Mouse (Mus musculus) heart, embryonic 14.5 days (tissue): ENCODE results near the gene Rnf223. TPM values are rescaled to one million over a fixed set of nuclear protein-coding genes. Genes with fewer than 3 reads are reported as not detected.

Source experiments
- ATAC-seq: fragments of 200-750 bp; cut with Nextera tagmentation; 2 replicates; pipeline ENCODE4 v1.8.0; 2017; ENCODE audit warnings: low read depth, moderate TSS enrichment; ENCODE audit not compliant: insufficient number of reproducible peaks, insufficient read depth, low FRiP score
- H3K27ac ChIP-seq, 2 experiments: fragments of 200-500 bp in 1 of 2; fragments of 300-500 bp in 1 of 2; sonication (generic) in 1 of 2; replicated peaks in 1 of 2; 2 replicates each; pipeline ENCODE4 v1.5.1; 2012 to 2014; ENCODE audit warnings: low read depth in 2 of 2, low read length in 2 of 2, control low read depth in 1 of 2, mild to moderate bottlenecking in 1 of 2, mixed read lengths in 1 of 2; ENCODE audit not compliant: control insufficient read depth in 1 of 2, insufficient read depth in 1 of 2
- H3K27me3 ChIP-seq: fragments of 300-500 bp; sonication (generic); 2 replicates; pipeline ENCODE4 v1.6.1; 2014; ENCODE audit warnings: mild to moderate bottlenecking, low read length, control low read depth; ENCODE audit not compliant: control insufficient read depth, insufficient read depth
- H3K36me3 ChIP-seq: fragments of 300-500 bp; sonication (generic); 2 replicates; pipeline ENCODE4 v1.6.1; 2014; ENCODE audit warnings: mild to moderate bottlenecking, control low read depth, low read length, mixed read lengths; ENCODE audit not compliant: control insufficient read depth, insufficient read depth
- H3K4me1 ChIP-seq, 2 experiments: fragments of 200-500 bp in 1 of 2; fragments of 300-500 bp in 1 of 2; sonication (generic) in 1 of 2; 2 replicates each; pipeline ENCODE4 v1.6.1; 2012 to 2014; ENCODE audit warnings: low read length in 2 of 2, control low read depth in 1 of 2, mixed read lengths in 1 of 2; ENCODE audit not compliant: control insufficient read depth in 2 of 2, insufficient read depth in 2 of 2
- H3K4me2 ChIP-seq: fragments of 300-500 bp; sonication (generic); 2 replicates; pipeline ENCODE4 v1.6.1; 2014; ENCODE audit warnings: mild to moderate bottlenecking, low read length
- H3K4me3 ChIP-seq, 2 experiments: fragments of 200-500 bp in 1 of 2; fragments of 300-500 bp in 1 of 2; sonication (generic) in 1 of 2; 2 replicates each; pipeline ENCODE4 v1.5.1; 2012 to 2014; ENCODE audit warnings: low read length in 2 of 2, mild to moderate bottlenecking in 2 of 2, control low read depth in 1 of 2, low read depth in 1 of 2, moderate library complexity in 1 of 2; ENCODE audit not compliant: control insufficient read depth in 1 of 2, insufficient read depth in 1 of 2
- H3K9ac ChIP-seq: fragments of 300-500 bp; sonication (generic); 2 replicates; pipeline ENCODE4 v1.6.1; 2014; ENCODE audit warnings: mild to moderate bottlenecking, low read length
- H3K9me3 ChIP-seq: fragments of 300-500 bp; sonication (generic); 2 replicates; pipeline ENCODE4 v1.6.1; 2016; ENCODE audit warnings: low read length, control low read depth; ENCODE audit not compliant: control insufficient read depth
- WGBS: fragments of 180-500 bp; shearing (Covaris S2); extraction: QIAGEN DNeasy Blood & Tissue Kit; methylation state at CpG from one replicate; pipeline ENCODE4 v1.1.7; 2014; 5-methylcytosine and 5-hydroxymethylcytosine counted together
- polyA plus RNA-seq: library from polyadenylated mRNA; unstranded; fragments of >200 nt; fragmentation: Nextera tagmentation; extraction: Ambion mirVana; gene quantifications from 2 replicates; pipeline ENCODE4 v1.2.1, GENCODE M21; 2014

Gene Rnf223
- polyA plus RNA-seq, 1 experiment from 2014 or later: 0.07 TPM

GRCm38 (mm10) chr4:156166477-156166876 is 36.2 kb downstream of the Rnf223 start:
- no peaks in the 10 kb centered on the region for H3K4me1 ChIP-seq
- no peak overlapping the region for H3K27ac ChIP-seq
- WGBS: 89% methylated on average over 9 of the region's 9 CpGs
- no peak for ATAC-seq
- H3K9ac ChIP-seq: no peak overlapping the region
- no peak overlapping the region for H3K4me2 ChIP-seq
- peaks cover 89% of the 10 kb centered on the region for H3K36me3 ChIP-seq
- no peaks in the 10 kb centered on the region for H3K27me3 ChIP-seq
- H3K4me3 ChIP-seq: no peak overlapping the region
- peaks cover 7% of the 10 kb centered on the region; the same call in 1 of the 2 replicates for H3K9me3 ChIP-seq

GRCm38 (mm10) chr4:156168611-156169010 is 38.3 kb downstream of the Rnf223 start:
- no peak overlapping the region for H3K4me3 ChIP-seq
- 92% methylated on average over 8 of the region's 8 CpGs for WGBS
- H3K27ac ChIP-seq: no peak overlapping the region
- H3K36me3 ChIP-seq: peaks cover 100% of the 10 kb centered on the region
- no peaks in the 10 kb centered on the region for H3K4me1 ChIP-seq
- H3K4me2 ChIP-seq: no peak overlapping the region
- no peaks in the 10 kb centered on the region for H3K27me3 ChIP-seq
- H3K9ac ChIP-seq: no peak overlapping the region
- H3K9me3 ChIP-seq: no peaks in the 10 kb centered on the region
- no peak for ATAC-seq

DNA sequence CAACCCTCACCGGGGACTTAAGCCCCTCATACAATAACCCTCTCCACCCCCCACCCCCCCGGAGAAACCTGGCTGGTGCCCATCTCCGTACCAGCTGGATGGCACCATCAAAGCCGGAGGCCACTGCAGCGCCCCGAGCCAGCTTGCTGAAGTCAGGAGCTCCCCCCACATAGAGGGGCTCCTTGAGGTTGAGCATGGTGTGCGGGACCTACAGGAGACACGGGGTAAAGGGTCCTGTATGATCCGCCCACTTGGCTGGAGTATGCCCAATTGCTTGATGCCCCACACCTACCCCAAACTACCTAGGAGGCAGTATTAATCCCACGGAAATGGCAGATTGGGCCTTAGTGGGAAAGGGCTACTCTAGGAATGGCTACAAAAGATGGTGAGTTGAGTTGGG is 38.8 kb downstream of the Rnf223 start:
- H3K27me3 ChIP-seq: no peaks in the 10 kb centered on the region
- no peak overlapping the region for H3K9ac ChIP-seq
- no peaks in the 10 kb centered on the region for H3K4me1 ChIP-seq
- WGBS: 95% methylated on average over 10 of the region's 10 CpGs
- H3K27ac ChIP-seq: no peak overlapping the region
- peaks cover 100% of the 10 kb centered on the region for H3K36me3 ChIP-seq
- no peak for ATAC-seq
- H3K4me3 ChIP-seq: no peak overlapping the region
- no peak overlapping the region for H3K4me2 ChIP-seq
- no peaks in the 10 kb centered on the region for H3K9me3 ChIP-seq

DNA sequence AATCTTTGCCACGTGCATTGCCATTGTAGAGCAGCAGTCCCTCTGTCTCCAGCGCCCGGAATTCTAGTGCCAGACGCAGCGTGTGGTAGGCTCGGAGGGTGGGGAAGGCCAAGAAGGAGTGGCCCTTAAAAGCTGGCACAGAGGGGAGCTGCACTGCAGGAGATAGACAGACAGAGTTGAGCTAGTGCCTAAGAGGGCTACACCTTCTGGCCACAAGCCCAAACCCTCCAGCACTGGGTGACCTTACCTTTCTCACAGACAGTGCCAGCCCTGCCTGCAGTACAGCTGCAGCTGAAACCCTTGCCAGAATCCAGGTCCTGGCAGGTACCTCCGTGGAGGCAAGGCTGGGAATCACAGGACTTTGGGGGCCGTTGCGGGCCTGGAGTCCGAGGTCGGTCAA is 41.5 kb downstream of the Rnf223 start:
- WGBS: 90% methylated on average over 11 of the region's 11 CpGs
- H3K4me2 ChIP-seq: no peak overlapping the region
- H3K9me3 ChIP-seq: no peaks in the 10 kb centered on the region
- H3K4me3 ChIP-seq: no peak overlapping the region
- ATAC-seq: no peak
- no peak overlapping the region for H3K9ac ChIP-seq
- H3K36me3 ChIP-seq: peaks cover 99% of the 10 kb centered on the region
- H3K4me1 ChIP-seq: no peaks in the 10 kb centered on the region
- H3K27ac ChIP-seq: no peak overlapping the region
- no peaks in the 10 kb centered on the region for H3K27me3 ChIP-seq

GRCm38 (mm10) chr4:156177630-156178029 is 47.3 kb downstream of the Rnf223 start:
- no peaks in the 10 kb centered on the region for H3K27me3 ChIP-seq
- no peak overlapping the region for H3K27ac ChIP-seq
- H3K4me1 ChIP-seq: no peaks in the 10 kb centered on the region
- no peaks in the 10 kb centered on the region for H3K9me3 ChIP-seq
- 92% methylated on average over 9 of the region's 9 CpGs for whole genome bisulfite sequencing
- no peak overlapping the region for H3K9ac ChIP-seq
- H3K4me3 ChIP-seq: no peak overlapping the region
- no peak overlapping the region for H3K4me2 ChIP-seq
- ATAC-seq: no peak
- peaks cover 85% of the 10 kb centered on the region for H3K36me3 ChIP-seq

Other genes starting within 250 kb of the Rnf223 start
- 28.0 and 30.0 TPM in 2 replicates for gene Pusl1, start 238.7 kb upstream of the Rnf223 start, polyA plus RNA-seq
- 9.0 and 9.4 TPM in 2 replicates for gene Acap3, start 238.7 kb upstream of the Rnf223 start, polyA plus RNA-seq
- gene Ube2j2, start 186.7 kb upstream of the Rnf223 start, polyA plus RNA-seq: 75.5 and 98.6 TPM in 2 replicates
- gene C1qtnf12, start 168.2 kb upstream of the Rnf223 start, polyA plus RNA-seq: 26.8 and 29.2 TPM in 2 replicates
- gene B3galt6, start 137.9 kb upstream of the Rnf223 start, polyA plus RNA-seq: 8.9 and 11.5 TPM in 2 replicates
- 133 and 137 TPM in 2 replicates for gene Sdf4, start 137.6 kb upstream of the Rnf223 start, polyA plus RNA-seq
- 0.51 and 0.57 TPM in 2 replicates for gene Tnfrsf4, start 116.7 kb upstream of the Rnf223 start, polyA plus RNA-seq
- gene Tnfrsf18, start 104.3 kb upstream of the Rnf223 start, polyA plus RNA-seq: 2.2 and 2.3 TPM in 2 replicates
- gene Ttll10, start 71.1 kb upstream of the Rnf223 start, polyA plus RNA-seq: 0.11 and 0.26 TPM in 2 replicates
- gene 9430015G10Rik, start 20.5 kb upstream of the Rnf223 start, polyA plus RNA-seq: 12.0 and 14.6 TPM in 2 replicates
- gene Agrn, start 67.0 kb downstream of the Rnf223 start, polyA plus RNA-seq: 44.1 and 47.0 TPM in 2 replicates
- 0.84 and 1.4 TPM in 2 replicates for gene Isg15, start 70.3 kb downstream of the Rnf223 start, polyA plus RNA-seq
- gene AW011738, start 72.8 kb downstream of the Rnf223 start, polyA plus RNA-seq: 0.84 and 1.4 TPM in 2 replicates
- gene Perm1, start 85.4 kb downstream of the Rnf223 start, polyA plus RNA-seq: 6.1 and 6.5 TPM in 2 replicates
- gene Plekhn1, start 104.3 kb downstream of the Rnf223 start, polyA plus RNA-seq: 13.5 and 15.3 TPM in 2 replicates
- 37.0 and 38.2 TPM in 2 replicates for gene Noc2l, start 105.5 kb downstream of the Rnf223 start, polyA plus RNA-seq
- 0.40 and 0.41 TPM in 2 replicates for gene Samd11, start 125.1 kb downstream of the Rnf223 start, polyA plus RNA-seq
- not detected in 2 replicates for gene Vmn2r-ps159, start 200.6 kb downstream of the Rnf223 start, polyA plus RNA-seq